Mouse (Mus musculus) limb, embryonic 12.5 days (tissue): Measurements from ENCODE around the gene Top2b. TPM values are rescaled to one million over a fixed set of nuclear protein-coding genes. Genes with fewer than 3 reads are reported as not detected.

Source experiments
- ATAC-seq: fragments of 200-750 bp; cut with Nextera tagmentation; 2 replicates; pipeline ENCODE4 v1.8.0; 2017; ENCODE audit warnings: low read depth, moderate TSS enrichment; ENCODE audit not compliant: insufficient number of reproducible peaks, insufficient read depth, low FRiP score, low TSS enrichment
- H3K27ac ChIP-seq: fragments of 300-500 bp; sonication (generic); 2 replicates; pipeline ENCODE4 v1.5.1; 2016; ENCODE audit warnings: mild to moderate bottlenecking, moderate library complexity
- H3K27me3 ChIP-seq: fragments of 300-500 bp; sonication (generic); 2 replicates; pipeline ENCODE4 v1.6.1; 2016; ENCODE audit warnings: mild to moderate bottlenecking, moderate library complexity
- H3K36me3 ChIP-seq: fragments of 300-500 bp; sonication (generic); 2 replicates; pipeline ENCODE4 v1.6.1; 2016; ENCODE audit warnings: mild to moderate bottlenecking, moderate library complexity
- H3K4me1 ChIP-seq: fragments of 300-500 bp; sonication (generic); replicated peaks from 2 replicates; pipeline ENCODE4 v1.6.1; 2016
- H3K4me2 ChIP-seq: fragments of 300-500 bp; sonication (generic); 2 replicates; pipeline ENCODE4 v1.6.1; 2016; ENCODE audit warnings: mild to moderate bottlenecking, moderate library complexity
- H3K4me3 ChIP-seq: fragments of 300-500 bp; sonication (generic); replicated peaks from 2 replicates; pipeline ENCODE4 v1.5.1; 2016; ENCODE audit warnings: mild to moderate bottlenecking
- H3K9ac ChIP-seq: fragments of 300-500 bp; sonication (generic); replicated peaks from 2 replicates; pipeline ENCODE4 v1.6.1; 2016; ENCODE audit warnings: mild to moderate bottlenecking, moderate library complexity
- H3K9me3 ChIP-seq: fragments of 300-500 bp; sonication (generic); 2 replicates; pipeline ENCODE4 v1.6.1; 2016; ENCODE audit warnings: mild to moderate bottlenecking, moderate library complexity
- WGBS: fragments of 180-500 bp; shearing (Covaris S2); methylation state at CpG from one replicate; pipeline ENCODE4 v1.1.7; 2016; 5-methylcytosine and 5-hydroxymethylcytosine counted together
- polyA plus RNA-seq: library from polyadenylated mRNA; unstranded; fragments of >200 nt; fragmentation: Nextera tagmentation; extraction: Ambion mirVana; gene quantifications from 2 replicates; pipeline ENCODE4 v1.2.1, GENCODE M21; 2016

Gene Top2b
- polyA plus RNA-seq, 1 experiment from 2014 or later: 148 TPM

DNA sequence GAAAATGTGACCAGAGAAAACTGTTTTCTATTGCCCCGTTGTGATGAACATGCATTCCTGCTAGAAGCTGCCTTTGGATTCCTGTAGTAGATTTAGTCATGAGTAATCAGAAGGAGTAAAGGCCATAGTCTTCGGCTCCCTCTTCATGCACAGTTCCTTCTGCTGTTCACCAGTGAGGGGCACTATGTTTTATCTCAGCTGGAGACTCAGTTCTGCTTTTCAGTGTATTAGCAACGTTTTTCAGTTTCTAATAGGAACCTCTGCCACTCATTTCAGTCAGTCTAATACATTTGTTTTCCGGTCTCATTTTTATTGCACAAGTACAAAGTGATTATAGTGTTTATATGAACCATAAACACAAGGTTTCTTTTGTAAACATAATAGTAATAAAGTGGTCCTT lies 62.6 kb downstream of the Top2b start:
- Histone ChIP-seq H3K36me3 (peaks cover 68% of the 10 kb centered on the region), H3K27ac (no peak overlapping the region), H3K9ac (no peak overlapping the region), H3K4me1 (no peaks in the 10 kb centered on the region), H3K4me2 (no peak overlapping the region), H3K4me3 (no peak overlapping the region), H3K27me3 (no peaks in the 10 kb centered on the region), H3K9me3 (no peaks in the 10 kb centered on the region)
- no peak for ATAC-seq
- 78% methylated on average over 4 of the region's 4 CpGs for WGBS

DNA sequence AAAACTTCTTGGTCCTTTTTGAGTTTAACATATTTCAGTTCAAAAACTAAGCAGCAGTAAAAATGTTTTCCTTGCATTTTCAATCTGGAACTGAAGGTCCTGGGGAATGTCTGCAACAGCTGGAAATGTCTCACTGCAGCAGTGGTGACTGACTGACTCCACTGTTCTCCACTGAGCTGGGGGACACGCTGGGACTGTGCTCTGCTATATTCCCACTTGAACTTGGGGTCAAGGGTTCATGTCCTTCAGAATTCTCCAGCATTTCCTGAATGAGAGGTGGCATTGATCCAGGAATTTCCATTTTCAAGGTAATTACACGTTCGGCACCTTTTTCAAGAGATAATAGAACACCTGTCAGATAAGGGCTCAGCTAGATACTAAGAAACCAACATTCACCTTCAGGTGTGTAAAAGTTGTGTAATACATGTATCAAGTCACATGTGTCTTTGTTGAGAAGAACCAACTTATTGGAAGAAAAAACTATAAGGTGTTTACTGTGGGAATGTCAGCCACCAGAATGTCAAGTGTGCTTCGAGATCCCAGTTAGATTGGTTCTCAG lies 67.0 kb downstream of the Top2b start:
- H3K36me3 ChIP-seq: peaks cover 71% of the 10 kb centered on the region
- H3K4me1 ChIP-seq: no peaks in the 10 kb centered on the region
- no peak overlapping the region for H3K27ac ChIP-seq
- H3K4me2 ChIP-seq: no peak overlapping the region
- no peak overlapping the region for H3K9ac ChIP-seq
- H3K4me3 ChIP-seq: no peak overlapping the region
- no peaks in the 10 kb centered on the region for H3K27me3 ChIP-seq
- ATAC-seq: no peak
- 78% methylated on average over 4 of the region's 4 CpGs for WGBS
- H3K9me3 ChIP-seq: no peaks in the 10 kb centered on the region

DNA sequence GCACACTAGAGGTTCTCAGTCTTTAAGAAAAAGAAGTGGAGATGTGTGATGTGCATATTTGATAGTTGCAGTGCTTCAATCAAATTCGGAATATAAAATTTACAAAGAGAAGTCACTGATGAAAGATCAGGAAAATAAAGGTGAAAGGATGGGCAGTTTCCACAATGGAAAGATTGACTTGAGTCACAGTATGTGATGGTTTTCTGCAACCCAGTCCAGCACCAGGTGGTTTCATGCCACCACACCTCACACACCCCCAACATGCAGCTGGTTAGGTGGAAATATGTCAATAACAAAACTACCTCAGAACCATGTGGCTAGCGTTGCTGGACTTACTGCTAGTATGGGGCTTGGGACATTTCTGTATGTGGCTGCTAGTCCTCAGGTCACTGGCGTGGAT lies 67.6 kb downstream of the Top2b start:
- Histone ChIP-seq H3K4me2 (no peak overlapping the region), H3K9ac (no peak overlapping the region), H3K36me3 (peaks cover 70% of the 10 kb centered on the region), H3K27me3 (no peaks in the 10 kb centered on the region), H3K4me1 (no peaks in the 10 kb centered on the region), H3K9me3 (no peaks in the 10 kb centered on the region), H3K27ac (no peak overlapping the region), H3K4me3 (no peak overlapping the region)
- no peak for ATAC-seq
- 83% methylated on average over 3 of the region's 3 CpGs for WGBS

DNA sequence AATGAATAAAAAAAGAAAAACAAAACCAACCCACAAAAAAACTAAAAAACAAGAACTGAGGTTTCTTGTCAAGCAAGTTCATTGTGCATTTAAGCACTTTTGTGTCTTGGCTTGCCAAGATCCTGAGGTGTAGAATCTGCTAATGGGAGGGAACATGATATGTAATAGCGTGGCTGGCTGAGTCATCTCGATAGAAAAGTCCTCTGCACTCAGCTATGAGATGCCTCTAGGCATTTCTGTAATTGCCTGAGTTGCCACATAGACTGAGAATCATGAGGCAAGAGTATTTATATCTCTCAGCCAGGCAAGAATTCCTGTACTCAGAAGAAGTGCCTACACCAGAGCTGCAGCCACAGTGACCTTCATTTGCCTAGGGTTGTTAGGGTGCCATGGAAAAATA lies 68.2 kb downstream of the Top2b start:
- WGBS: 68% methylated on average over 2 of the region's 2 CpGs
- no peaks in the 10 kb centered on the region for H3K27me3 ChIP-seq
- no peak overlapping the region for H3K9ac ChIP-seq
- no peak for ATAC-seq
- peaks cover 69% of the 10 kb centered on the region for H3K36me3 ChIP-seq
- H3K4me2 ChIP-seq: no peak overlapping the region
- H3K9me3 ChIP-seq: no peaks in the 10 kb centered on the region
- no peaks in the 10 kb centered on the region for H3K4me1 ChIP-seq
- no peak overlapping the region for H3K27ac ChIP-seq
- no peak overlapping the region for H3K4me3 ChIP-seq

DNA sequence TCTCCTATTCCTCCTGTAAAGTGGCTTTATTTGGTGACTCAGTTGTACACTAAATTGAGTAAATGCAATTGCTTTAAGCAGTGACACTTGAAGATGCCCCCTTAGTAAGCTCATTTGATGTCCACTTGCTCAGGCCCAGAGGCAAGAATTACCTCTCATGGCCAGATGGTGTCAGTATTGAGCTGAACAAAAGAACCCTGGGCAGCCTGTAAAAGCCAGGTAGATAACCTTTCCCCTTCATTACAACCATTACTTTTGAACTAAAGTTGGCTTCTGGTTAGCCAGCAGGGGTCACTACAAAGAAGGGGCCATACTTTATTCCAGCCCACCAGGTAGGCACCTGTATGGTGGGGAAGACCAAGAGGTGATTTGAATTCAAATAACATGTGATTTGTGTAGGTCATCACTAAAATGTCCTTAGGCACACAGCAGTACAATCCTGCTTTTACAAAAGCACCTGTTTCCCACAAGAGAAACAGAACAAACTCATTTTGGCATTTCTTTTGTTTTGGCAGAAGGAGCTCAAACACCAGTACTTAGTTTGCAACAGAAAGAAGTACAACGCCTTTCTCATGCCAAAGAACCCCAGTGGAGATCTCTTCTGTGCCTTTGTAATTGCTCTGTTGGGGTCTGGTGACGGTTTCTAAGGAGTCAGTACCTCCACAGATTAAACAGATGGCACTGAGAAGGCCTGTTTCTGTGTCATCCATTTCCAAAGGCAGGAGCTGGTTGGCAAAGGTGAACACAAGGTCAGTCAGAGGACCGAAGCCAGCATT lies 69.6 kb downstream of the Top2b start:
- 77% methylated on average over 3 of the region's 3 CpGs for WGBS
- Histone ChIP-seq H3K36me3 (peaks cover 60% of the 10 kb centered on the region), H3K4me1 (peaks cover 7% of the 10 kb centered on the region), H3K9me3 (no peaks in the 10 kb centered on the region), H3K4me3 (no peak overlapping the region), H3K4me2 (no peak overlapping the region), H3K27me3 (no peaks in the 10 kb centered on the region), H3K27ac (no peak overlapping the region), H3K9ac (no peak overlapping the region)
- no peak for ATAC-seq

DNA sequence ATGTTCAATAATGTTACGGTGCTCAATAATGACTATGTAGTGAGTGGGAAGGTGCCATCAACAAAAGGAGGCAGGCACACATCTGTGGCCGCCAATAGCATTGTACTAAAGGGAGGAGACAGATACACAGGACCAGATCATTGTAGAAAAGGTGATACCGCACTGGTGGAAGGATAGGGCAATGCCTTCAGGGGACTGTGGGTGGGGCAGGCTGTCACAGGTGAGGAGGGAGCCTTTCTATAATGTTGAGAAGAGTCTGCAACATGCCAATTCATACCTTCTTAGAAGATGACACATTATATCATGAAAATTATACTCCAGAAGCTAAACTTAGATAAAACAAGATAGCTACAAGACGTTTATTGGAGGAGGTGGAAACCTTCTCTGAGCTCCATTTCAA lies 72.4 kb downstream of the Top2b start:
- WGBS: 94% methylated on average over 4 of the region's 4 CpGs
- Histone ChIP-seq H3K9ac (no peak overlapping the region), H3K9me3 (no peaks in the 10 kb centered on the region), H3K27ac (no peak overlapping the region), H3K27me3 (no peaks in the 10 kb centered on the region), H3K4me1 (peaks cover 9% of the 10 kb centered on the region), H3K4me2 (no peak overlapping the region), H3K4me3 (no peak overlapping the region), H3K36me3 (peaks cover 34% of the 10 kb centered on the region)
- no peak for ATAC-seq

DNA sequence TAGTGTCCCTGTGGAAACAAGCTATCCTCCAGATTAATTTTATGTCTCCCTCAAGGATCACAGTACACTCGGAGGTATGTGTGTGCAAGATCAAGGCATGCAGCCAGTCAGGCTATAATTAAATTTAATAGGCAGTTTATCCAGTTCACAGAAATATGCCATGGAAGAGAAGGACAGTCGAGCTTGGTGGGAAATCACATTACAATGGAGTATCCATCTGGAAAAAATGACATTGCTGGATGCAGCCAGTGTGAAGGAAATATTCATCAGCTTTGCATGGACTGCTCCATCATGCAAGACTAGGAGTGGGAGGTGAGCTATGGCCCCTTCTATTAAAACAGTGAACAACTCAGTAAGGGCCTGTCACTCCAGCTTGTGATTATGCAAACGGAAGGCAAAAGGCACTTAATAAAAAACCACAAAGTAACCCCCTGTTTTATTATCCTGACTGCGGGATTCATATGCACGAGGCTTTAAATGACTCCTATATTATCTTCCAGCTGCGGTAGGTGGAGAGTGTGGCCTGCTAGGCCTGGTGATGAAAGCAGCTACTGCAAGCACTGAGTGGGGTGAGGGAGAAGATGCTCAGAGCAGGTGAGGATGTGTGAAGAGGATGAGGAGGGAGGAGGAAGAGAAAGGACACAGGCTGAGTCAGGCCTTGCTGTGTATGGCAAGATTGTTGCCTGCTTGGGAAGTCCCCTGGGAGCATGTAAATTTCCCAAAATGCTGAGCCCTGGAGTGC lies 74.6 kb downstream of the Top2b start:
- Histone ChIP-seq H3K4me3 (no peak overlapping the region), H3K4me2 (no peak overlapping the region), H3K36me3 (peaks cover 24% of the 10 kb centered on the region), H3K27ac (no peak overlapping the region), H3K4me1 (peaks cover 9% of the 10 kb centered on the region), H3K9me3 (no peaks in the 10 kb centered on the region), H3K9ac (no peak overlapping the region), H3K27me3 (no peaks in the 10 kb centered on the region)
- ATAC-seq: 0 out of 2 replicates have a peak, but pooled peaks have one; percentile 18
- 42% methylated on average over 6 of the region's 6 CpGs for WGBS

DNA sequence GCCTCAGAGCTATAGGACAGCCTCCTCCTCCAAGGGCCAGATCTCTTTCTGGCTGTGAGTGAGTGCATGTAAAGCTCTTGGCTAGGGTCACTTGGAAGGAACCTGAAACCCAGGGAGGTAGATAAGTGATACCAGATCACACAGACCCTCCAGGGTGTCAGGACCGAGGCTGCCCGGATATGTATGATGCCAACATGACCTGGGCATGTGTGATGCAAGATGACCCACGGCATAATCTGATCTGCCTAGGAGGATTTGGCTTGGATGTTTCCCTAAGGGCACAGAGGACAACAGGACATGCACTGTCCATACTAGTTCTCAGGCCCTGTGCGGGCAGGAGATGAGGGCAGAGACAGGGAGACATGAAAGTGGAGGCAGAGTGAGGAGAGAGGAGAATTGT lies 79.9 kb downstream of the Top2b start:
- peaks cover 5% of the 10 kb centered on the region; the same call in 1 of the 2 replicates for H3K4me1 ChIP-seq
- H3K27ac ChIP-seq: no peak overlapping the region
- H3K9me3 ChIP-seq: no peaks in the 10 kb centered on the region
- no peaks in the 10 kb centered on the region for H3K36me3 ChIP-seq
- H3K9ac ChIP-seq: no peak overlapping the region
- 73% methylated on average over 4 of the region's 4 CpGs for WGBS
- H3K4me3 ChIP-seq: no peak overlapping the region
- no peaks in the 10 kb centered on the region for H3K27me3 ChIP-seq
- H3K4me2 ChIP-seq: no peak overlapping the region
- no peak for ATAC-seq

DNA sequence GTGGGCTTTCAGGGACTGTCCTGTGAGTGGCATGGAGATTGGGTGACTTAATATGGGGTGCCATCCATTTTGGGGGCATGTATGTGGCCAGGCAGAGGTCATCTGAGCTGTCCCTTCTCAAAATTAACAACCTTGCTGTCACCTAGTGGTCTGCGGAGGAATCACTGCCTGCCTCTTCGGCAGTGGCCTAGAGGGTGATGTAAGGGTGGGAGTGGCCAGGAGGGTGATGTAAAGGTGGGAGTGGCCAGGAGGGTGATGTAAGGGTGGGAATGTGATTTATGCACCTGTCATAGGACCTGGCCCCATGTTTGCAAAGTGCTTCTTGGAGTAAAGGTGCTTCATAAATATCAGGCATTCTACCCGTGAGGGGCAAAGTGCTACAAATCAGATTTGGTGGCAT lies 82.6 kb downstream of the Top2b start:
- 0 out of 2 replicates have a peak, but pooled peaks have one; percentile 23 for ATAC-seq

DNA sequence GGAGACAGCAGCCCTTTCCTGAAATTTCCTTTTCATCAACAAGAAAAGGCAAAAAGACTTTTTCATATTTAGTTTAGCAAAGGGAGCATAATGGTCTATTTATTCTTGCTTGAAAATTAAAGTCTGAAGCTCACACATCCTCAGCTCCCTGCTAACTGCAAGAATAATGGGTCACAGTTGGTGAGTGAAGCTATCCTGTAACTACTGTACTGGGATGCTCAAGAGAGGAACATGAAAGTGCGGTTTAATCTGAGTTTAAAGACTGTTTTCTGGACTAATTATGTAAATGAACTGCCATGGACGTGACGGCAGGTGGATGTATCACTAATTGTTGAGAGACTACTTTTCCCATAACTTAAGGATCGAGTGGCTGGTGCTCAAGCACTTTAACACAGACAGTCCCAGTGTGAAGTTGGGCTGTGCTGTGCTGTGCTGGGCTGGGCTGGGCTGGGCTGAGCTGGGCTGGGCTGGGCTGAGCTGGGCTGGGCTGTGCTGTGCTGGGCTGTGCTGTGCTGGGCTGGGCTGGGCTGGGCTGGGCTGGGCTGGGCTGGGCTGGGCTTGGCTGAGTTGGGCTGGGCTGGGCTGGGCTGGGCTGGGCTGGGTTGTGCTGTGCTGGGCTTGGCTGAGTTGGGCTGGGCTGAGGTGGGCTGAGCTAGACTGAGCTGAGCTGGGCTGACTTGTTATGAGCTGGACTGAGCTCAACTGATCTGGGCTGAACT lies 83.4 kb downstream of the Top2b start:
- Histone ChIP-seq H3K27me3 (no peaks in the 10 kb centered on the region), H3K4me3 (no peak overlapping the region), H3K4me1 (0 out of 2 replicates have a peak, but pooled peaks cover 5% of the 10 kb centered on the region), H3K36me3 (no peaks in the 10 kb centered on the region), H3K9ac (no peak overlapping the region), H3K9me3 (no peaks in the 10 kb centered on the region), H3K4me2 (no peak overlapping the region), H3K27ac (no peak overlapping the region)
- WGBS: 36% methylated on average over 4 of the region's 4 CpGs
- ATAC-seq: peak; percentile 82

More for the DNA sequence above, 82.6 kb downstream of the Top2b start:
- no peak overlapping the region for H3K27ac ChIP-seq
- no peaks in the 10 kb centered on the region for H3K9me3 ChIP-seq
- H3K9ac ChIP-seq: no peak overlapping the region
- H3K4me2 ChIP-seq: no peak overlapping the region
- no peaks in the 10 kb centered on the region for H3K36me3 ChIP-seq
- 0 out of 2 replicates have a peak, but pooled peaks cover 5% of the 10 kb centered on the region for H3K4me1 ChIP-seq
- 39% methylated on average over 3 of the region's 3 CpGs for WGBS
- no peaks in the 10 kb centered on the region for H3K27me3 ChIP-seq
- H3K4me3 ChIP-seq: no peak overlapping the region
